8 mouse cellular contexts compared by ENCODE assay signal in genomic region chr9:15708979-15709598, GRCm38 (mm10). TPM values are rescaled to one million over a fixed set of nuclear protein-coding genes. Genes with fewer than 3 reads are reported as not detected.
DNase-seq lines count a peak whose midpoint lies in the region; ATAC-seq lines count a peak whose summit lies in the region.

No protein-coding gene starts in this region.

- peak; percentile 52 for DNase-seq in adrenal gland, adult 2 months
- no peak for DNase-seq in adrenal gland, postnatal 4 days (ENCODE audit: low spot score in 2 of 2)
- peak; percentile 18 for DNase-seq in thymus, postnatal 4 days
- no peak for DNase-seq in thymus, postnatal 10 days (ENCODE audit: low spot score in 2 of 2)
- DNase-seq in mesoderm, embryonic 11.5 days (ENCODE audit: low read depth, low spot score), result peak; percentile 16
- no peak for DNase-seq in right cerebral cortex, postnatal 25 days
- DNase-seq in thymus, postnatal 25 days, result no peak

- peak; percentile 53 for ATAC-seq in inflammation-experienced regulatory T-cells, adult 6 months

RNA-seq across cellular contexts. Expression of gene Slc36a4, which starts 0.4 kb away (rescaled TPM):
- 10 to 100 TPM; 30.6 to 31.2 TPM for total RNA-seq in adrenal gland, adult 2 months (2021)
- polyA plus RNA-seq in adrenal gland, adult 2 months (2012; rRNA removed), result 3.0 and 5.0 TPM in 2 replicates
- total RNA-seq in adrenal gland, postnatal 4 days (2021), result 10 to 100 TPM; 34.6 to 38.6 TPM
- polyA plus RNA-seq in inflammation-experienced regulatory T-cells, adult 6 months (2017; shearing (Covaris generic)), result 1 to 10 TPM; 5.0 to 6.4 (median 6.3) TPM

Comparison
In these comparisons a context has a peak if more than half of its experiments do, and no peak if none do; other contexts are left out.
1. DNase-seq: peak in adrenal gland, adult 2 months (single experiment), thymus, postnatal 4 days (single experiment) and mesoderm, embryonic 11.5 days (single experiment); none in adrenal gland, postnatal 4 days (0 of 2), thymus, postnatal 10 days (0 of 2), right cerebral cortex, postnatal 25 days (single experiment) and thymus, postnatal 25 days (single experiment).